Mouse (Mus musculus): ENCODE measurements around the gene Rnaseh2a. TPM values are rescaled to one million over a fixed set of nuclear protein-coding genes. Genes with fewer than 3 reads are reported as not detected.

The Rnaseh2a gene
- 42.3 TPM for polyA plus RNA-seq (2015; fragmentation: Illumina TruSeq; extraction: RNeasy Lipid Tissue Mini Kit (QIAGEN cat#74804); ENCODE audit: low read depth, low replicate concordance)

GRCm38 (mm10) chr8:84969241-84970134 is at the start of gene Rnaseh2a, which contains the start of the genes Gm49661 and Prdx2:
TSS of gene Rnaseh2a (minus strand) at chr8:84969767.
TSS of gene Gm49661 (minus strand) at chr8:84969433.
TSS of gene Prdx2 (plus strand) at chr8:84969587.

GRCm38 (mm10) chr8:85014431-85014830 is 44.9 kb upstream of the Rnaseh2a start, which contains the start of gene Best2:
TSS of gene Best2 (minus strand) at chr8:85014531.

GRCm38 (mm10) chr8:84990349-84990748 is 20.8 kb upstream of the Rnaseh2a start, which contains the start of gene Hook2:
TSS of gene Hook2 (plus strand) at chr8:84990603.

GRCm38 (mm10) chr8:84978248-84978940 is 8.8 kb upstream of the Rnaseh2a start, which contains the start of gene Junb:
TSS of gene Junb (minus strand) at chr8:84978718.

GRCm38 (mm10) chr8:84946528-84947240 is 22.9 kb downstream of the Rnaseh2a start, which contains the start of gene Rtbdn:
TSS of gene Rtbdn (plus strand) at chr8:84946991.

GRCm38 (mm10) chr8:84936962-84937546 is 32.5 kb downstream of the Rnaseh2a start, which contains the start of gene Mast1:
TSS of gene Mast1 (minus strand) at chr8:84937359.

GRCm38 (mm10) chr8:84908421-84909161 is 61.0 kb downstream of the Rnaseh2a start, which contains the start of gene Dnase2a:
TSS of gene Dnase2a (plus strand) at chr8:84908560.

Other genes starting within 250 kb of the Rnaseh2a start
- not detected for gene G430095P16Rik, start 246.8 kb downstream of the Rnaseh2a start, polyA plus RNA-seq (2015; fragmentation: Illumina TruSeq; extraction: RNeasy Lipid Tissue Mini Kit (QIAGEN cat#74804); ENCODE audit: low read depth, low replicate concordance)
- 90.4 TPM for gene Nfix, start 169.4 kb downstream of the Rnaseh2a start, polyA plus RNA-seq (2015; fragmentation: Illumina TruSeq; extraction: RNeasy Lipid Tissue Mini Kit (QIAGEN cat#74804); ENCODE audit: low read depth, low replicate concordance)
- 16.9 TPM for gene Dand5, start 146.9 kb downstream of the Rnaseh2a start, polyA plus RNA-seq (2015; fragmentation: Illumina TruSeq; extraction: RNeasy Lipid Tissue Mini Kit (QIAGEN cat#74804); ENCODE audit: low read depth, low replicate concordance)
- gene Gadd45gip1, start 138.2 kb downstream of the Rnaseh2a start, polyA plus RNA-seq (2015; fragmentation: Illumina TruSeq; extraction: RNeasy Lipid Tissue Mini Kit (QIAGEN cat#74804); ENCODE audit: low read depth, low replicate concordance): 31.0 TPM
- 79.6 TPM for gene Rad23a, start 129.1 kb downstream of the Rnaseh2a start, polyA plus RNA-seq (2015; fragmentation: Illumina TruSeq; extraction: RNeasy Lipid Tissue Mini Kit (QIAGEN cat#74804); ENCODE audit: low read depth, low replicate concordance)
- gene Calr, start 122.8 kb downstream of the Rnaseh2a start, polyA plus RNA-seq (2015; fragmentation: Illumina TruSeq; extraction: RNeasy Lipid Tissue Mini Kit (QIAGEN cat#74804); ENCODE audit: low read depth, low replicate concordance): 635 TPM
- 39.4 TPM for gene Farsa, start 112.8 kb downstream of the Rnaseh2a start, polyA plus RNA-seq (2015; fragmentation: Illumina TruSeq; extraction: RNeasy Lipid Tissue Mini Kit (QIAGEN cat#74804); ENCODE audit: low read depth, low replicate concordance)
- 5.3 TPM for gene Syce2, start 97.7 kb downstream of the Rnaseh2a start, polyA plus RNA-seq (2015; fragmentation: Illumina TruSeq; extraction: RNeasy Lipid Tissue Mini Kit (QIAGEN cat#74804); ENCODE audit: low read depth, low replicate concordance)
- 39.4 TPM for gene Gcdh, start 75.8 kb downstream of the Rnaseh2a start, polyA plus RNA-seq (2015; fragmentation: Illumina TruSeq; extraction: RNeasy Lipid Tissue Mini Kit (QIAGEN cat#74804); ENCODE audit: low read depth, low replicate concordance)
- gene Klf1, start 67.8 kb downstream of the Rnaseh2a start, polyA plus RNA-seq (2015; fragmentation: Illumina TruSeq; extraction: RNeasy Lipid Tissue Mini Kit (QIAGEN cat#74804); ENCODE audit: low read depth, low replicate concordance): not detected
- 5.7 TPM for gene Dnase2a, start 61.2 kb downstream of the Rnaseh2a start, polyA plus RNA-seq (2015; fragmentation: Illumina TruSeq; extraction: RNeasy Lipid Tissue Mini Kit (QIAGEN cat#74804); ENCODE audit: low read depth, low replicate concordance)
- gene Mast1, start 32.4 kb downstream of the Rnaseh2a start, polyA plus RNA-seq (2015; fragmentation: Illumina TruSeq; extraction: RNeasy Lipid Tissue Mini Kit (QIAGEN cat#74804); ENCODE audit: low read depth, low replicate concordance): 44.7 TPM
- gene Rtbdn, start 22.8 kb downstream of the Rnaseh2a start, polyA plus RNA-seq (2015; fragmentation: Illumina TruSeq; extraction: RNeasy Lipid Tissue Mini Kit (QIAGEN cat#74804); ENCODE audit: low read depth, low replicate concordance): 1.1 TPM
- not detected for gene Gm49661, start 334 bp downstream of the Rnaseh2a start, polyA plus RNA-seq (2015; fragmentation: Illumina TruSeq; extraction: RNeasy Lipid Tissue Mini Kit (QIAGEN cat#74804); ENCODE audit: low read depth, low replicate concordance)
- gene Prdx2, start 180 bp downstream of the Rnaseh2a start, polyA plus RNA-seq (2015; fragmentation: Illumina TruSeq; extraction: RNeasy Lipid Tissue Mini Kit (QIAGEN cat#74804); ENCODE audit: low read depth, low replicate concordance): 473 TPM
- gene Junb, start 9.0 kb upstream of the Rnaseh2a start, polyA plus RNA-seq (2015; fragmentation: Illumina TruSeq; extraction: RNeasy Lipid Tissue Mini Kit (QIAGEN cat#74804); ENCODE audit: low read depth, low replicate concordance): 57.7 TPM
- gene Hook2, start 20.8 kb upstream of the Rnaseh2a start, polyA plus RNA-seq (2015; fragmentation: Illumina TruSeq; extraction: RNeasy Lipid Tissue Mini Kit (QIAGEN cat#74804); ENCODE audit: low read depth, low replicate concordance): 10.3 TPM
- gene Best2, start 44.8 kb upstream of the Rnaseh2a start, polyA plus RNA-seq (2015; fragmentation: Illumina TruSeq; extraction: RNeasy Lipid Tissue Mini Kit (QIAGEN cat#74804); ENCODE audit: low read depth, low replicate concordance): not detected
- 210 TPM for gene Asna1, start 55.5 kb upstream of the Rnaseh2a start, polyA plus RNA-seq (2015; fragmentation: Illumina TruSeq; extraction: RNeasy Lipid Tissue Mini Kit (QIAGEN cat#74804); ENCODE audit: low read depth, low replicate concordance)
- 98.7 TPM for gene Trir, start 57.1 kb upstream of the Rnaseh2a start, polyA plus RNA-seq (2015; fragmentation: Illumina TruSeq; extraction: RNeasy Lipid Tissue Mini Kit (QIAGEN cat#74804); ENCODE audit: low read depth, low replicate concordance)
- gene Tnpo2, start 67.1 kb upstream of the Rnaseh2a start, polyA plus RNA-seq (2015; fragmentation: Illumina TruSeq; extraction: RNeasy Lipid Tissue Mini Kit (QIAGEN cat#74804); ENCODE audit: low read depth, low replicate concordance): 86.8 TPM
- gene Fbxw9, start 90.3 kb upstream of the Rnaseh2a start, polyA plus RNA-seq (2015; fragmentation: Illumina TruSeq; extraction: RNeasy Lipid Tissue Mini Kit (QIAGEN cat#74804); ENCODE audit: low read depth, low replicate concordance): 19.6 TPM
- 7.4 TPM for gene Gm5741, start 98.2 kb upstream of the Rnaseh2a start, polyA plus RNA-seq (2015; fragmentation: Illumina TruSeq; extraction: RNeasy Lipid Tissue Mini Kit (QIAGEN cat#74804); ENCODE audit: low read depth, low replicate concordance)
- 80.6 TPM for gene Dhps, start 102.0 kb upstream of the Rnaseh2a start, polyA plus RNA-seq (2015; fragmentation: Illumina TruSeq; extraction: RNeasy Lipid Tissue Mini Kit (QIAGEN cat#74804); ENCODE audit: low read depth, low replicate concordance)
- 86.9 TPM for gene Wdr83os, start 111.0 kb upstream of the Rnaseh2a start, polyA plus RNA-seq (2015; fragmentation: Illumina TruSeq; extraction: RNeasy Lipid Tissue Mini Kit (QIAGEN cat#74804); ENCODE audit: low read depth, low replicate concordance)
- gene Wdr83, start 111.5 kb upstream of the Rnaseh2a start, polyA plus RNA-seq (2015; fragmentation: Illumina TruSeq; extraction: RNeasy Lipid Tissue Mini Kit (QIAGEN cat#74804); ENCODE audit: low read depth, low replicate concordance): 34.9 TPM
- gene Man2b1, start 113.5 kb upstream of the Rnaseh2a start, polyA plus RNA-seq (2015; fragmentation: Illumina TruSeq; extraction: RNeasy Lipid Tissue Mini Kit (QIAGEN cat#74804); ENCODE audit: low read depth, low replicate concordance): 29.5 TPM
- 6.6 TPM for gene Zfp791, start 153.3 kb upstream of the Rnaseh2a start, polyA plus RNA-seq (2015; fragmentation: Illumina TruSeq; extraction: RNeasy Lipid Tissue Mini Kit (QIAGEN cat#74804); ENCODE audit: low read depth, low replicate concordance)
- gene Cks1brt, start 182.2 kb upstream of the Rnaseh2a start, polyA plus RNA-seq (2015; fragmentation: Illumina TruSeq; extraction: RNeasy Lipid Tissue Mini Kit (QIAGEN cat#74804); ENCODE audit: low read depth, low replicate concordance): not detected

All from brain, adult 10 weeks (tissue).